Mouse (Mus musculus): Measurements from ENCODE around the gene Gfral.

Gfral gene

DNA sequence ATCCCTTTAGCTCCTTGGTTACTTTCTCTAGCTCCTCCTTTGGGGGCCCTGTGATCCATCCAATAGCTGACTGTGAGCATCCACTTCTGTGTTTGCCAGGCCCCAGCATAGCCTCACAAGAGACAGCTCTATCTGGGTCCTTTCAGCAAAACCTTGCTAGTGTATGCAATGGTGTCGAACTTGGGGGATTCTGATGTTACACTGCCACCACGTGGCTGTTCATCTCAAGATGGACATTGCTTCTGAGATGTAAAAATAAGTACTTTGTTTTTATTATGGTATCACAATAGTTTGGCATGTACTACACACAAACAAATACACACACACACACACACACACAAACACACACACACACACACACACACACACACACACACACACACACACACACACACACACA, 90.6 kb downstream of the Gfral start:
- DNase-seq, result peak; percentile 35
